Mouse (Mus musculus) hindbrain, embryonic 11.5 days (tissue): ENCODE measurements at regions not wholly inside any gene's neighbourhood (a gene's known extent, or its start where the extent isn't known, plus 50 kb on each side); places are given as distances from the start of the nearest gene placed in this dataset.

Experiments used
- ATAC-seq: fragments of 200-750 bp; cut with Nextera tagmentation; 2 replicates; pipeline ENCODE4 v1.8.0; 2017; ENCODE audit warnings: mild to moderate bottlenecking, moderate TSS enrichment, moderate library complexity; ENCODE audit not compliant: low FRiP score
- DNase-seq: peaks from one replicate; pipeline ENCODE4 v3.0.0-alpha.2; 2015; ENCODE audit warnings: low spot score
- H3K27ac ChIP-seq: fragments of 300-500 bp; sonication (generic); 2 replicates; pipeline ENCODE4 v1.5.1; 2014; ENCODE audit warnings: mild to moderate bottlenecking, low read depth, low read length
- H3K27me3 ChIP-seq: fragments of 300-500 bp; sonication (generic); 2 replicates; pipeline ENCODE4 v1.6.1; 2014; ENCODE audit warnings: mild to moderate bottlenecking, low read length, moderate library complexity, mixed read lengths; ENCODE audit not compliant: control insufficient read depth, insufficient read depth
- H3K36me3 ChIP-seq: fragments of 300-500 bp; sonication (generic); 2 replicates; pipeline ENCODE4 v1.6.1; 2014; ENCODE audit warnings: mild to moderate bottlenecking, low read length, moderate library complexity, mixed read lengths; ENCODE audit not compliant: control insufficient read depth, insufficient read depth
- H3K4me1 ChIP-seq: fragments of 300-500 bp; sonication (generic); replicated peaks from 2 replicates; pipeline ENCODE4 v1.6.1; 2014; ENCODE audit warnings: low read length, mixed read lengths; ENCODE audit not compliant: control insufficient read depth, insufficient read depth
- H3K4me2 ChIP-seq: fragments of 300-500 bp; sonication (generic); replicated peaks from 2 replicates; pipeline ENCODE4 v1.6.1; 2014; ENCODE audit warnings: mild to moderate bottlenecking, low read depth, low read length
- H3K4me3 ChIP-seq: fragments of 300-500 bp; sonication (generic); 2 replicates; pipeline ENCODE4 v1.5.1; 2014; ENCODE audit warnings: low read depth, low read length
- H3K9ac ChIP-seq: fragments of 300-500 bp; sonication (generic); 2 replicates; pipeline ENCODE4 v1.6.1; 2014; ENCODE audit warnings: low read depth, low read length
- H3K9me3 ChIP-seq: fragments of 300-500 bp; sonication (generic); 2 replicates; pipeline ENCODE4 v1.6.1; 2016; ENCODE audit warnings: low read length; ENCODE audit not compliant: control insufficient read depth
- WGBS: fragments of 180-500 bp; shearing (Covaris S2); extraction: QIAGEN DNeasy Blood & Tissue Kit; methylation state at CpG from one replicate; pipeline ENCODE4 v1.1.7; 2014; 5-methylcytosine and 5-hydroxymethylcytosine counted together

DNA sequence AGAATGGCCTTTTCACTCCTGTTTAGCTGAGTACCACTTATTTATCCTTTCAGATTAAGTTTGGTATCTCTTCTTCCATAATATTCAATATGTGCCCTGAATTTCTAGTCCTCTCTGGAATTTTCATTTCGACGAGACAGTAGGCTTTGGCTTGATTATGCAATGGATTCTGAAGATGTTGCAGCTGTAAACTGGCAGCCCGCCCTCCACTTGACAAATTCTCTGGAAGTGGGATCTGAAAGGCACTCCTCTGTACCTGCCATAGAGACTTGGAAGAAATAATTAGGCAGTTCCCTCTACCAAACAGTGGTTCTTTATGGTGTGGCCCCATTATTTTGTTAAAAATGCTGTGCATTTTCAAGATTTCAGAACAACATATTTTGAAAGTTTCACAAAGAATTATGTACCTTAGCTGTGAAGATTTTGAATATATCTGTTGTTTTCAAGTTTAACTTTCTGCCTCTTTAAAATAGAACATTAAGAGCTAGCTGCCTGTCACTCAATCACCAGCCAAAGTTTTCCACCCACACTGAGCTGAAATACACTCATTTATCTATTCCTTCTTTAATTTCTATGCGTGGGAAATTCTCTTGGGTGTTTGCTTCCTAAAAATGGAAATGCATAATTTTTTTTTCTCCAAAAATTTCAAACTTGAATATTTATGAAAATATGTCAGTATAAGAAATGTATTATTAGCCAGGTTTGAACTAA is 56.1 kb upstream of the Rgs4 start:
- H3K9ac ChIP-seq: no peak overlapping the region
- H3K4me3 ChIP-seq: no peak overlapping the region
- no peaks in the 10 kb centered on the region for H3K4me1 ChIP-seq
- no peak for DNase-seq
- ATAC-seq: no peak
- no peak overlapping the region for H3K27ac ChIP-seq
- 88% methylated on average over 4 of the region's 4 CpGs for WGBS
- H3K4me2 ChIP-seq: no peak overlapping the region
- H3K36me3 ChIP-seq: no peaks in the 10 kb centered on the region
- no peaks in the 10 kb centered on the region for H3K9me3 ChIP-seq
- no peaks in the 10 kb centered on the region for H3K27me3 ChIP-seq

DNA sequence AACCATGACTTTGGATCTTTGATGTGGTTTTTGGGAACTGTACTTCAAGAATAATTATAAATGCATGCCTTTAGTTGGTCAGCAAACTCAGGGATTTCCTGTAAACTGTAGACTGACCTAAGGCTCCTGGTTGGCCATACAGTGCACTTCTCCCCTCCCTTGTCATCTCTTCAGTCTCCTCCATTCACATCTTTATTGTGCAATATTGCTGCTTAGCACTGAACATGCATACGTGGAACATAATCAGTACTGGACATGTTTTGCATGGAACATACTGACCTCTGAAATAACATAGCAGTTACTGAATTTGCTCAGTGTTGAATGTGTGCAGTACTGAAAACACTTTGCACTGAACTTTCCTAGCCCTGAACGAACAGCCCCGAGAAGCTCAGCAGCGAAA is 55.4 kb upstream of the Rgs4 start:
- 93% methylated on average over 4 of the region's 4 CpGs for WGBS
- H3K4me3 ChIP-seq: no peak overlapping the region
- no peak overlapping the region for H3K27ac ChIP-seq
- ATAC-seq: no peak
- H3K4me1 ChIP-seq: no peaks in the 10 kb centered on the region
- DNase-seq: no peak
- H3K4me2 ChIP-seq: no peak overlapping the region
- H3K9ac ChIP-seq: no peak overlapping the region
- H3K36me3 ChIP-seq: no peaks in the 10 kb centered on the region
- H3K27me3 ChIP-seq: no peaks in the 10 kb centered on the region
- H3K9me3 ChIP-seq: no peaks in the 10 kb centered on the region

GRCm38 (mm10) chr1:169802053-169802830 is 54.8 kb upstream of the Rgs4 start:
- no peak overlapping the region for H3K4me2 ChIP-seq
- no peaks in the 10 kb centered on the region for H3K36me3 ChIP-seq
- no peak overlapping the region for H3K4me3 ChIP-seq
- H3K4me1 ChIP-seq: no peaks in the 10 kb centered on the region
- ATAC-seq (no peak), DNase-seq (no peak)
- no peaks in the 10 kb centered on the region for H3K9me3 ChIP-seq
- WGBS: 86% methylated on average over 8 of the region's 8 CpGs
- no peak overlapping the region for H3K27ac ChIP-seq
- no peak overlapping the region for H3K9ac ChIP-seq
- no peaks in the 10 kb centered on the region for H3K27me3 ChIP-seq
